Mouse (Mus musculus) lung, embryonic 14.5 days (tissue): ENCODE results near the gene Oaz3. TPM values are rescaled to one million over a fixed set of nuclear protein-coding genes. Genes with fewer than 3 reads are reported as not detected.
A peak's percentile ranks its signal among the peaks of the same experiment; 100 is the strongest.

ENCODE experiments used
- ATAC-seq: fragments of 200-750 bp; cut with Nextera tagmentation; 2 replicates; pipeline ENCODE4 v1.8.0; 2017; ENCODE audit warnings: mild to moderate bottlenecking, moderate TSS enrichment, moderate library complexity; ENCODE audit not compliant: insufficient read depth
- DNase-seq: peaks from one replicate; pipeline ENCODE4 v3.0.0-alpha.2; 2015
- H3K27ac ChIP-seq: fragments of 300-500 bp; sonication (generic); 2 replicates; pipeline ENCODE4 v1.5.1; 2014; ENCODE audit warnings: low read depth, mild to moderate bottlenecking, moderate library complexity
- H3K27me3 ChIP-seq: fragments of 300-500 bp; sonication (generic); 2 replicates; pipeline ENCODE4 v1.6.1; 2014; ENCODE audit warnings: low read length, control low read depth; ENCODE audit not compliant: insufficient read depth
- H3K36me3 ChIP-seq: fragments of 300-500 bp; sonication (generic); 2 replicates; pipeline ENCODE4 v1.6.1; 2014; ENCODE audit warnings: control low read depth; ENCODE audit not compliant: insufficient read depth
- H3K4me1 ChIP-seq: fragments of 300-500 bp; sonication (generic); 2 replicates; pipeline ENCODE4 v1.6.1; 2014; ENCODE audit warnings: antibody characterized with exemption, control low read depth; ENCODE audit not compliant: insufficient read depth
- H3K4me2 ChIP-seq: fragments of 300-500 bp; sonication (generic); 2 replicates; pipeline ENCODE4 v1.6.1; 2014; ENCODE audit warnings: mild to moderate bottlenecking
- H3K4me3 ChIP-seq: fragments of 300-500 bp; sonication (generic); 2 replicates; pipeline ENCODE4 v1.5.1; 2014; ENCODE audit warnings: low read depth, low read length
- H3K9ac ChIP-seq: fragments of 300-500 bp; sonication (generic); 2 replicates; pipeline ENCODE4 v1.6.1; 2014
- H3K9me3 ChIP-seq: fragments of 300-500 bp; sonication (generic); 2 replicates; pipeline ENCODE4 v1.6.1; 2016; ENCODE audit warnings: low read depth, low read length, control low read depth
- CTCF ChIP-seq: IDR thresholded peaks from 2 replicates; pipeline ENCODE4 v1.5.1; 2016; ENCODE audit warnings: antibody characterized with exemption, low read depth
- WGBS: fragments of 180-500 bp; shearing (Covaris S2); extraction: QIAGEN DNeasy Blood & Tissue Kit; methylation state at CpG from one replicate; pipeline ENCODE4 v1.1.7; 2014; 5-methylcytosine and 5-hydroxymethylcytosine counted together
- polyA plus RNA-seq: library from polyadenylated mRNA; unstranded; fragments of >200 nt; fragmentation: Nextera tagmentation; extraction: Ambion mirVana; gene quantifications from 2 replicates; pipeline ENCODE4 v1.2.1, GENCODE M21; 2014

The Oaz3 gene
- polyA plus RNA-seq, 1 experiment from 2014 or later: 0.29 TPM

- Histone ChIP-seq H3K9me3 (no peaks in the 10 kb centered on the region), H3K4me3 (peak overlapping the region; percentile 5; the same call in 1 of the 2 replicates), H3K27ac (peak overlapping the region; percentile 42; the same call in 1 of the 2 replicates), H3K4me2 (peak overlapping the region; percentile 56), H3K27me3 (no peaks in the 10 kb centered on the region), H3K36me3 (no peaks in the 10 kb centered on the region), H3K9ac (no peak overlapping the region), H3K4me1 (peaks cover 3% of the 10 kb centered on the region; the same call in 1 of the 2 replicates)
- DNase-seq (peak; percentile 81), ATAC-seq (peak; percentile 89)
- TF ChIP-seq CTCF: no peak
- WGBS: 10% methylated on average over 28 of the region's 28 CpGs
Observed at GRCm38 (mm10) chr3:94472447-94473114, 28.9 kb upstream of the Oaz3 start.

DNA sequence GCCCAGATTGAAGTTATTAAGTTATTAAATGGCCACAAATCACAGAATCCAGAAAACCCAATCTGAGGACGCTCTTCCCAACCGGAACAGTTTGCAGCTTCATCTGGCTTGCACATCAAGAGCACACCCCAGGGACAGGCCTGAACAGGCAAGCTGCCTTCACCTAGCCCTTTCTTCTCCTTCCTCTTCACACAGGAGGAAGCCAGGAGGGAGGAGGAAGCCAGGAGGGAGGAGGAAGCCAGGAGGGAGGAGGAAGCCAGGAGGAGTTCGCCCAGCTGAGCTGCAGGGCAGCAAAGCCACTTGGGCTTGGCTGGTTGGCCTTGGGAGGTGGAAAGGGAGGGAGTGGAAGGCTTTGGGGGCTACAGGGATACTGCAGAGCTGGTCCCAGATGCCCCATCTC, 25.2 kb upstream of the Oaz3 start:
- DNase-seq (no peak), ATAC-seq (no peak)
- Histone ChIP-seq H3K4me2 (no peak overlapping the region), H3K4me1 (peaks cover 3% of the 10 kb centered on the region; the same call in 1 of the 2 replicates), H3K36me3 (no peaks in the 10 kb centered on the region), H3K4me3 (no peak overlapping the region), H3K27me3 (no peaks in the 10 kb centered on the region), H3K9ac (no peak overlapping the region), H3K27ac (no peak overlapping the region), H3K9me3 (no peaks in the 10 kb centered on the region)
- 32% methylated on average over 3 of the region's 3 CpGs for WGBS
- no peak for TF ChIP-seq CTCF

DNA sequence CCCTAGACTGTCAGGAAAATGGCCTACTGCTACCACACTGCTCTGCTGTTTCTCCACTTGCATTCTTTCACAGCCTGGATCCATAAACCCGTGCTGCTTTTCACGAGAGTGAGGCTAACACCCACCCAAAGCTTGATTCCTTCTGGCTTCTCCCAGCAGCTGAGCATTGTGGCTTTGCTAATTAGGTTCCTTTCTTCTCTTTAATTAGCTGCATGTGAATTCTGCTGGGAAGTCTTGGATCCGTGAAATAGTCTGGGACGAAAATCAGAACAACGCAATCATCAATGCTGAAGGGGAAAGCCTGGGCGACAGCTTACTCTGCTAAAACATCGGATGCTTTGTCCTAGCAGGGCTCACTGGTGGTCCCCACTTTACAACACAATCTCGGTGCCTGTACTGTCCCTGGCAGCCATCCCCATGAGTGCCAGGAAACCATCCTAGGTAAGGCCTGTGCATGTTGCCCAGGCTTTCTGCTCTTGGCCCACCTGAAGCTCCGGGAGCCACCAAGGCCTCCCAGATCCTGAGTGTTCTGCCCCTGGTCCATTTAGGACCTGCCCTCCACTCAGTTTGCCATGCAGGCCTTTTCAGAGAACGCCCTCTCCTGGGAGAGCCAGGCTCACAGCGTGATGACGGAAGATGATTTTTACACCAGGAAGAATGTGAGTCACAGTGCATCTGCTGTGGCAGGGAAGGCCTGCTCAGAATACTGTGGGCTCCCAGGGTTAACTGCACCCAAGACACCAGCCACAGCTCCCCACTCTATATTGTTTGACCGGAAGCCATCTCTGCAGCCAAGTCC, 22.1 kb upstream of the Oaz3 start:
- Histone ChIP-seq H3K27ac (no peak overlapping the region), H3K27me3 (no peaks in the 10 kb centered on the region), H3K4me3 (no peak overlapping the region), H3K9ac (no peak overlapping the region), H3K4me2 (no peak overlapping the region), H3K9me3 (no peaks in the 10 kb centered on the region), H3K4me1 (no peaks in the 10 kb centered on the region), H3K36me3 (no peaks in the 10 kb centered on the region)
- 77% methylated on average over 13 of the region's 13 CpGs for WGBS
- no peak for ATAC-seq
- DNase-seq: no peak
- no peak for TF ChIP-seq CTCF

DNA sequence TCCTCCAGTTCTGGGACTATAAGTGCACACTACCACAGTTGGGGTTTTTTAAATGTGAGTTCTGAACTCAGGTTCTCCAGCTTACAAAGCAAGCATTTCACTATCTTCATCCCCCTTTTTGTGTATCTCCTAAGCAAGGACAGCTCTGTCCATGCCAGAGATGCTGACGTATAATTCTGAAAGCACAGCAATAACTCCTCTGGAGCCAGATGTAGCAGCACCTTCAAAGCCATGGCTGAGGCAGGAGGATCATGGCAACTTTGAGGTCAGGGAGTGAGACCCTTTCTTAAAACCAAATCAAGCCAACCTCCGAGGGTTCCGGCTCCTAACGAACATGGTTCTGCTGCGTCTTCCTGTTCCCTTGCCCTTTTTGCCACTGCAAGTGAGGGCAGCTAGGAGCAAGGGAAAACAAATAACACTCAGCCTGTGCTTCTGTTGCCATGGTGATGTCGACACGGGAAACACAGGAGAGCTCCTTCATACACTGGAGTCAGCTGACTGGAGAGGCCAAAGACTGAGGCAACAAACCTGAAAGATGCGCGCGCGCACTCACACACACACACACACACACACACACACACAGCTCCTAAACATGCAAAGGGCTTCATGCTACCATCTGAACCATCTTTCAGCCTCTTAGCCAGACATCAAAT, 20.3 kb upstream of the Oaz3 start:
- Histone ChIP-seq H3K9ac (no peak overlapping the region), H3K9me3 (no peaks in the 10 kb centered on the region), H3K4me3 (no peak overlapping the region), H3K27me3 (no peaks in the 10 kb centered on the region), H3K4me1 (no peaks in the 10 kb centered on the region), H3K36me3 (no peaks in the 10 kb centered on the region), H3K4me2 (no peak overlapping the region), H3K27ac (no peak overlapping the region)
- DNase-seq: no peak
- 40% methylated on average over 11 of the region's 11 CpGs for WGBS
- ATAC-seq: peak; percentile 38; the same call in 1 of the 2 replicates
- TF ChIP-seq CTCF: no peak

DNA sequence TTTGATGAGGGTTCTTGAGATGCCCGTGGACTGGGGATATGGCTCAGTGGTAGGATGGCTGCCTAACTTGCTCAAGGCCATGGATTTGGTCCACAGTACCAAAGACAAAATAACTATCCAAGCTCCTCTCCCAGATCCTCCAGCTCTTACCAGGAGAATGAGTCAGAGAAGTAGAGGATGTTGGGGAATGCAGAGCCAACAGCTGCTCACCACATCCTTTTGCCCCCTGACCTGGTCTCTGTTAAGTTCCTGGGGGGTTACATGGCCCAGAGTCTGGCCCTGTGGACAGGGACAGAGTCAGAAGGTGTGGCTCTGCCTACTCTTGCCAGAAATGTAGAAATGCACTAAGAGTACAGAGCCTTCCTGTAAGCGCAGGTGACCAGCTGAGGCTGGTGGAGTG, 16.1 kb upstream of the Oaz3 start:
- Histone ChIP-seq H3K4me3 (no peak overlapping the region), H3K4me1 (no peaks in the 10 kb centered on the region), H3K27me3 (no peaks in the 10 kb centered on the region), H3K36me3 (no peaks in the 10 kb centered on the region), H3K4me2 (no peak overlapping the region), H3K9me3 (no peaks in the 10 kb centered on the region), H3K9ac (no peak overlapping the region), H3K27ac (no peak overlapping the region)
- ATAC-seq: no peak
- no peak for TF ChIP-seq CTCF
- no peak for DNase-seq
- 92% methylated on average over 2 of the region's 2 CpGs for WGBS

DNA sequence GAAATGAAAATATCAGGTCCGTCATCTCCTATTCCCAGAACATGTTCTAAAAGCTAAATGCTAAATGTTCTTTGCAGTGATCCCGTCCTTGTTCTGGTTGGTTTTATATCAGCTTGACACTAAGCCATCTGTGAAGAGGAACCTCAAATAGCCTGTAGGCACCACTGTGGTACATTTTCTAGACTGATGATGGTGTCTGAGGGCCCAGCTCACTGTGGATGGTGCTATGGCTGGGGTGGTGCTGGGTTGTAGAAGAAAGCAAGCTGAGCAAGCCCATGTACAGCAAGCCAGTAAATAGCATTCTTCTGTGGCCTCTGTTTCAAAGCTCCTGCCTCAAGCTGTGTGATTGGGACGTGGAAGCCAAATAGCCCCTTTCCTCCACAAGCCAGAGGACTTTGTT, 13.3 kb upstream of the Oaz3 start:
- 66% methylated on average over 3 of the region's 3 CpGs for WGBS
- no peak for ATAC-seq
- no peak for DNase-seq
- Histone ChIP-seq H3K4me2 (peak overlapping the region; percentile 56), H3K4me1 (no peaks in the 10 kb centered on the region), H3K9ac (no peak overlapping the region), H3K27ac (no peak overlapping the region), H3K36me3 (no peaks in the 10 kb centered on the region), H3K27me3 (no peaks in the 10 kb centered on the region), H3K9me3 (no peaks in the 10 kb centered on the region), H3K4me3 (no peak overlapping the region)
- TF ChIP-seq CTCF: no peak

- TF ChIP-seq CTCF: peak; percentile 89
- Histone ChIP-seq H3K36me3 (no peaks in the 10 kb centered on the region), H3K4me2 (peak overlapping the region; percentile 56), H3K9ac (0 out of 2 replicates have a peak overlapping the region, but pooled peaks have one; percentile 2), H3K27ac (no peak overlapping the region), H3K27me3 (no peaks in the 10 kb centered on the region), H3K9me3 (no peaks in the 10 kb centered on the region), H3K4me3 (peak overlapping the region; percentile 26), H3K4me1 (no peaks in the 10 kb centered on the region)
- DNase-seq (peak; percentile 98), ATAC-seq (peak; percentile 93)
- WGBS: 3% methylated on average over 12 of the region's 12 CpGs
Observed at GRCm38 (mm10) chr3:94456529-94457000, 12.8 kb upstream of the Oaz3 start.
